Mouse (Mus musculus): ENCODE results near the gene Fam13c. TPM values are rescaled to one million over a fixed set of nuclear protein-coding genes. Genes with fewer than 3 reads are reported as not detected.
A peak's percentile ranks its signal among the peaks of the same experiment; 100 is the strongest.

Fam13c gene
- polyA plus RNA-seq, 1 experiment from 2014 or later, result 5.5 TPM

- Histone ChIP-seq H3K4me2 (ENCODE audit: low read length) (no peak overlapping the region), H3K9ac (ENCODE audit: low read depth, low read length) (no peak overlapping the region), H3K9me3 (replicated peaks; ENCODE audit: low read length) (no peaks in the 10 kb centered on the region), H3K27ac (no peak overlapping the region), H3K4me1 (replicated peaks; ENCODE audit: insufficient read depth, low read length) (peaks cover 7% of the 10 kb centered on the region; the same call in 1 of the 2 replicates), H3K4me3 (replicated peaks; ENCODE audit: low read depth, low read length) (no peak overlapping the region), H3K36me3 (ENCODE audit: insufficient read depth, low read length) (no peaks in the 10 kb centered on the region), H3K27me3 (ENCODE audit: insufficient read depth, low read length) (no peaks in the 10 kb centered on the region)
- ATAC-seq (replicated peaks; ENCODE audit: low FRiP score, low read depth) (no peak), DNase-seq (ENCODE audit: low spot score) (peak; percentile 25)
- WGBS, result 63% methylated on average over 4 of the region's 4 CpGs
- no peak for TF ChIP-seq CTCF (IDR thresholded peaks at IDR 0.05; ENCODE audit: low read depth)
These were observed 55.1 kb downstream of the Fam13c start for GRCm38 (mm10) chr10:70495106-70496104.

- no peaks in the 10 kb centered on the region for H3K36me3 ChIP-seq (ENCODE audit: insufficient read depth, low read length)
- H3K27ac ChIP-seq, result no peak overlapping the region
- DNase-seq (ENCODE audit: low spot score) (peak; percentile 38), ATAC-seq (replicated peaks; ENCODE audit: low FRiP score, low read depth) (no peak)
- H3K4me3 ChIP-seq (replicated peaks; ENCODE audit: low read depth, low read length), result no peak overlapping the region
- no peaks in the 10 kb centered on the region for H3K27me3 ChIP-seq (ENCODE audit: insufficient read depth, low read length)
- H3K4me1 ChIP-seq (replicated peaks; ENCODE audit: insufficient read depth, low read length), result peaks cover 7% of the 10 kb centered on the region; the same call in 1 of the 2 replicates
- H3K4me2 ChIP-seq (ENCODE audit: low read length), result no peak overlapping the region
- TF ChIP-seq CTCF (IDR thresholded peaks at IDR 0.05; ENCODE audit: low read depth), result no peak
- H3K9ac ChIP-seq (ENCODE audit: low read depth, low read length), result no peak overlapping the region
- H3K9me3 ChIP-seq (replicated peaks; ENCODE audit: low read length), result no peaks in the 10 kb centered on the region
These were observed 56.7 kb downstream of the Fam13c start for GRCm38 (mm10) chr10:70496938-70497337.

- Histone ChIP-seq H3K4me3 (replicated peaks; ENCODE audit: low read depth, low read length) (no peak overlapping the region), H3K9ac (ENCODE audit: low read depth, low read length) (no peak overlapping the region), H3K9me3 (replicated peaks; ENCODE audit: low read length) (no peaks in the 10 kb centered on the region), H3K36me3 (ENCODE audit: insufficient read depth, low read length) (no peaks in the 10 kb centered on the region), H3K27ac (no peak overlapping the region), H3K27me3 (ENCODE audit: insufficient read depth, low read length) (no peaks in the 10 kb centered on the region), H3K4me1 (replicated peaks; ENCODE audit: insufficient read depth, low read length) (peaks cover 7% of the 10 kb centered on the region; the same call in 1 of the 2 replicates), H3K4me2 (ENCODE audit: low read length) (no peak overlapping the region)
- DNase-seq (ENCODE audit: low spot score) (no peak), ATAC-seq (replicated peaks; ENCODE audit: low FRiP score, low read depth) (no peak)
- WGBS, result 60% methylated on average over 2 of the region's 2 CpGs
- TF ChIP-seq CTCF (IDR thresholded peaks at IDR 0.05; ENCODE audit: low read depth), result no peak
These were observed 58.0 kb downstream of the Fam13c start for GRCm38 (mm10) chr10:70498328-70498727.

- DNase-seq (ENCODE audit: low spot score), result no peak
- no peaks in the 10 kb centered on the region for H3K9me3 ChIP-seq (replicated peaks; ENCODE audit: low read length)
- no peak overlapping the region for H3K9ac ChIP-seq (ENCODE audit: low read depth, low read length)
- ATAC-seq (replicated peaks; ENCODE audit: low FRiP score, low read depth), result no peak
- H3K36me3 ChIP-seq (ENCODE audit: insufficient read depth, low read length), result no peaks in the 10 kb centered on the region
- H3K4me2 ChIP-seq (ENCODE audit: low read length), result no peak overlapping the region
- WGBS, result 78% methylated on average over 13 of the region's 13 CpGs
- peaks cover 4% of the 10 kb centered on the region; the same call in 1 of the 2 replicates for H3K4me1 ChIP-seq (replicated peaks; ENCODE audit: insufficient read depth, low read length)
- H3K27ac ChIP-seq, result no peak overlapping the region
- TF ChIP-seq CTCF (IDR thresholded peaks at IDR 0.05; ENCODE audit: low read depth), result no peak
- no peaks in the 10 kb centered on the region for H3K27me3 ChIP-seq (ENCODE audit: insufficient read depth, low read length)
- H3K4me3 ChIP-seq (replicated peaks; ENCODE audit: low read depth, low read length), result no peak overlapping the region
These were observed 59.0 kb downstream of the Fam13c start for GRCm38 (mm10) chr10:70499246-70499645.

GRCm38 (mm10) chr10:70504871-70505270 is 64.6 kb downstream of the Fam13c start:
- no peak for TF ChIP-seq CTCF (IDR thresholded peaks at IDR 0.05; ENCODE audit: low read depth)
- Histone ChIP-seq H3K4me1 (replicated peaks; ENCODE audit: insufficient read depth, low read length) (no peaks in the 10 kb centered on the region), H3K4me3 (replicated peaks; ENCODE audit: low read depth, low read length) (no peak overlapping the region), H3K9ac (ENCODE audit: low read depth, low read length) (no peak overlapping the region), H3K27ac (no peak overlapping the region), H3K27me3 (ENCODE audit: insufficient read depth, low read length) (no peaks in the 10 kb centered on the region), H3K36me3 (ENCODE audit: insufficient read depth, low read length) (no peaks in the 10 kb centered on the region), H3K9me3 (replicated peaks; ENCODE audit: low read length) (no peaks in the 10 kb centered on the region), H3K4me2 (ENCODE audit: low read length) (no peak overlapping the region)
- ATAC-seq (replicated peaks; ENCODE audit: low FRiP score, low read depth), result no peak
- 88% methylated on average over 15 of the region's 15 CpGs for WGBS
- DNase-seq (ENCODE audit: low spot score), result no peak

GRCm38 (mm10) chr10:70505395-70505794 is 65.1 kb downstream of the Fam13c start:
- no peak overlapping the region for H3K4me3 ChIP-seq (replicated peaks; ENCODE audit: low read depth, low read length)
- H3K9me3 ChIP-seq (replicated peaks; ENCODE audit: low read length), result no peaks in the 10 kb centered on the region
- ATAC-seq (replicated peaks; ENCODE audit: low FRiP score, low read depth), result no peak
- no peaks in the 10 kb centered on the region for H3K4me1 ChIP-seq (replicated peaks; ENCODE audit: insufficient read depth, low read length)
- no peak overlapping the region for H3K4me2 ChIP-seq (ENCODE audit: low read length)
- DNase-seq (ENCODE audit: low spot score), result no peak
- H3K27ac ChIP-seq, result no peak overlapping the region
- H3K27me3 ChIP-seq (ENCODE audit: insufficient read depth, low read length), result no peaks in the 10 kb centered on the region
- TF ChIP-seq CTCF (IDR thresholded peaks at IDR 0.05; ENCODE audit: low read depth), result no peak
- H3K36me3 ChIP-seq (ENCODE audit: insufficient read depth, low read length), result no peaks in the 10 kb centered on the region
- no peak overlapping the region for H3K9ac ChIP-seq (ENCODE audit: low read depth, low read length)

All from kidney, postnatal 0 days (tissue).